Mouse (Mus musculus) liver, adult (tissue): ENCODE data around the gene P3h1.

Source experiments
- GATA4 ChIP-seq: IDR thresholded peaks from 2 replicates; pipeline ENCODE4 v1.6.1; 2014; ENCODE audit warnings: mild to moderate bottlenecking, low read length; ENCODE audit not compliant: insufficient replicate concordance

The P3h1 gene

DNA sequence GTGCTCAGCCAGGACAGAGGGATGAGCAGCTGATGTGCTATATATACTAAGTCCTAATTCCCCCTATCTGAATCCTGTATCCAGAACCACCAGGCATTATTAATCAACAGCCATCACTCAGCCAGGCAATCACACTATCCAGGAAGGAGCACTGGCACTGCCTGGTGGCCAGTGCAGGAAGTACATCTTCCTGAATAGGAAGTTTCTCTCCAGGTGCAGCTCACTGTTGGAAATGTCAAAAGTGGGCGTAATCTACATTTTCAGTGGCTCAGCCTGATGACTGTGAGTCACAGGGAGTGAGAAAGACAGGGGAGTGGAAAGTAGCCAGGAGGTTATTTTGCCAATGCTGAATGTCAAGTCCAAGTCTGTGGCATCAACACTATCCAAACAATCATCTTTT, 9.0 kb upstream of the P3h1 start:
- TF ChIP-seq GATA4, result no peak

- TF ChIP-seq GATA4, result no peak
These were observed 8.2 kb upstream of the P3h1 start for GRCm38 (mm10) chr4:119224534-119224933.

DNA sequence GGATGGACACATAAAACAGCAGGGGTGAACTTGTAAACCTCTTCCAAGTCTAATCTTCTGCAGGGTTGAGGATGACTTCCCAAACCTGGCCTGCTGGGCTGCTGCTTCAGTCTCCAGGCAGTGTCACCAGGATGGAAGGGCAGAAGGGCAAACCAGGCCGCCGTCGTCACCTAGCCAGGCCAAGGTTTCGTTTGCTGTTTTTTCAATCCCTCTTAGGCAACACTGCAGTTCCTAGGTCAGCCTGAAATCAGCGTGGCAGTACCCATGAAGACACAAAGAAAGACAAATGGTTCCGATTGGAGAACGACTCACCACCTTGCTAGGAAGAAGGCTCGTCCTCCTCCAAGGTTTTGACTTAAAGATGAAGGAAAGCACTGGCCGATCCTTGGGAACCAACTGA, 7.0 kb upstream of the P3h1 start:
- TF ChIP-seq GATA4, result no peak

- TF ChIP-seq GATA4, result no peak
These were observed 6.0 kb upstream of the P3h1 start for GRCm38 (mm10) chr4:119226751-119227150.

GRCm38 (mm10) chr4:119233256-119233901, 664 bp downstream of the P3h1 start:
- no peak for TF ChIP-seq GATA4

GRCm38 (mm10) chr4:119234348-119234747, 1.6 kb downstream of the P3h1 start:
- TF ChIP-seq GATA4, result no peak

DNA sequence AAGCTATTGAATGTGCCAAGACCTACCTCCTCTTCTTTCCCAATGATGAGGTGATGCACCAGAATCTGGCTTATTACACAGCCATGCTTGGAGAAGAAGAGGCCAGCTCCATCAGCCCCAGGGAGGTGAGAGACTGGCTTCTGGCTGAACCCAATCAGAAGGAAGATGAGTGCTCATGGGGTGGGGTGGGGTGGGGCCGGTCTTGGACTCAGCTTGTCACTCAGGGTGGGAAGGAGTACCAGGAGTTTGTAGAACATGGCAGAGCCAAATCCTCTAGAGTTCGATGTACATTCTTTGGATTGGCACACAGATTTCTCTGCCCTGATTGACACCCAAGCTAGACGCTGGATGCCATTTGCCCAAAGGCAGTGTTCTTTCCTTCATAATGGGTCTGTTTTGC, 5.9 kb downstream of the P3h1 start:
- no peak for TF ChIP-seq GATA4

DNA sequence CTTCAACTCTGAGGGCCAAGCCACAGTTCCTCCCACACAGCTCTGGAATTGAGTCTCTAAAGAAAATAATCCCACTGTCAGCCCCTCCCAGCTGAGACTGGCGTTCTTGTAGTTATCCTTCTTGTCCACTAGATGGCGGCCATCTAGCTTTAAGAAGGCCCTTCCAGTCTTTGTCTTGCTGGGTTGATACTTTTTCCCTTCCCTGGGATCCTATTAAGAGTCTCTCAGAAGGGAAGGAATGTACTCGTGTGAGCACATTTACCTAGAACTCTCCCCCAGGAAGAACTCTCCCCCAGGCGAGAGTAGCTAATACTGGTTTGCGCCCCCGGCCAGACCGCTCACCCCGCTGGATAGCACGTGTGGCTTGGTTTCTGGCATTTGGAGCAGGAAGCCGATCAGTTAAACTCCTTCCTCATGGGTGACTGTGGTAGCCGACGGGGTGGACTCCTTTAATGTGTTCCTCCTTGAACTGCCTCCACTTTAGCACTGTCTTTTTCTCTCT, 6.5 kb downstream of the P3h1 start:
- TF ChIP-seq GATA4, result no peak

DNA sequence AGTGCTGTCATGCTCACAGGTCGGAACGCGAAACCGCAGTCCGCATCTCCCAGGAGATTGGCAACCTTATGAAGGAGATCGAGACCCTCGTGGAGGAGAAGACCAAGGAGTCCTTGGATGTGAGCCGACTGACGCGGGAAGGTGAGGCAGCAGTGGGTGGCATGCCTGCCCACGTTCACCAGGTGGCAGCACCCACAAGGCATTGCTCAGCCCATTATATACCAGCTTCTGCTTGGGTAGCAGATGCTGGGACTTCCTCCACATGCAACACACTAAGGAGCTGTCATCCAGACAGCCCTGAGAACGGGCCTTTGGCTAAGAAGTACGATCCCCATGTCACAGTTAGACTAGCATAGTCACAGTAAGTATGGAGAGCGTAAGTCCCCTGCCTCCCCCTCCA, 8.9 kb downstream of the P3h1 start:
- no peak for TF ChIP-seq GATA4

- no peak for TF ChIP-seq GATA4
These were observed 9.9 kb downstream of the P3h1 start for GRCm38 (mm10) chr4:119242571-119242970.

- TF ChIP-seq GATA4, result no peak
These were observed 11.9 kb downstream of the P3h1 start for GRCm38 (mm10) chr4:119244468-119245240.

DNA sequence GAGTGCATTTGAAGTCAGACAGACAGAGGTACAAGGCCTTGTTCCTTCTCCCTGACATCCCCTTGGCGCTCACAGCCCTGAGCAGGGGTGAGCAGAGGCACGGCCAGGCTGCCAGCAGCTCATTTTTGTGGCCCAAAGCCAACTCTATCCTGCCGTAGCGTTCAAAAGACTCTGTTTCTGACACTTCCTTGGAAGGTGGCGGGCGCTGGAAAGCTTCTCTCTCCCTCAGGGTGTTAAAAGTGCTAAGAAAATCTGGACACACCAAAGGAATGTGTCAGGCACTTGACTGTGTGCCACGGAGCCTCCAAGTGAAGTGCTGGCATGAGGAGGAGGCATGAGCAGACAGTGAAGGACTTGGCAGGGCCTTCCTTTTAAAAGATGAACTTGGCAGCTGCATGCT, 12.8 kb downstream of the P3h1 start:
- no peak for TF ChIP-seq GATA4

DNA sequence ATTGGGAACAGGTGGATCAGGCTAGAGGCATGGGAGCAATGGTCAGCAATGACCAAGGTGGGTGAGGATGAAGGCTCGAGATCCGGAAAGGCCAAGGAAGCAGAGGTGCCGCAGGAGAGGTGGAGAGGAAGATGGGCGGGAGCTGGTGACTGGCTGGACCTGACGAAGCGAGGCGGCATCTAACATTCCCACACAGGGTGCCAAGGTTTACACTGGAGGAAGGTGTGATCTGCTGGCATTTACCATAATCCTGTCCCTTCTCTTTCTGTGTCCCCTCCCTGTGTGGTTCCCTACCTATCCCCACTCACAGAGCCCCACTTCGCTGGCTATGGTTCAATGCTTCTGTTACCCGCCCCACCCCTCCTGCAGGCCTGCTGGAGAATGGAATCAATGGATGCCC, 13.2 kb downstream of the P3h1 start:
- no peak for TF ChIP-seq GATA4

DNA sequence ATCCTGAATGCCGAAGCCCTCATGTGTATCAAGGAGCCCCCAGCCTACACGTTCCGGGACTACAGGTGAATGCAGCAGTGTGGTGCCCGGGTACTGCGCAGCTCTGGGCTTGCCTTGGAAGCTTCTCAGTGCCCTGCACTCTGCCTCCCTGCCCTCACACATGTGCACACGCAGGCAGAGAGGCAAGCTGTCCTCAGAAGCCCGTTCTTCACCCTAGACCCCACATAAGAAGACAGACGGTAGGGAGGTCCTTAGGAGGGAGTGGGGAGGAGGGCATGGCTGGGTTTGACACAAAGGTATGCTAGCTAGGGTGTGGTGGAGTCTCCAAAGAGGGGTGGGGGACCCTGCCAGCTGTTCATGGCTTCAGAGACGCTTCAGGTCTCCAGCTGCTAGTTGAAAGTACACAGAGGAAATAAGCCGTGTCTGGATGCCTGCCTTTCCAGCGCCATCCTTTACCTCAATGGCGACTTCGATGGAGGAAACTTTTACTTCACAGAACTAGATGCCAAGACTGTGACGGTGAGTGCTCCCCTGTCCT, 14.0 kb downstream of the P3h1 start:
- TF ChIP-seq GATA4, result no peak

DNA sequence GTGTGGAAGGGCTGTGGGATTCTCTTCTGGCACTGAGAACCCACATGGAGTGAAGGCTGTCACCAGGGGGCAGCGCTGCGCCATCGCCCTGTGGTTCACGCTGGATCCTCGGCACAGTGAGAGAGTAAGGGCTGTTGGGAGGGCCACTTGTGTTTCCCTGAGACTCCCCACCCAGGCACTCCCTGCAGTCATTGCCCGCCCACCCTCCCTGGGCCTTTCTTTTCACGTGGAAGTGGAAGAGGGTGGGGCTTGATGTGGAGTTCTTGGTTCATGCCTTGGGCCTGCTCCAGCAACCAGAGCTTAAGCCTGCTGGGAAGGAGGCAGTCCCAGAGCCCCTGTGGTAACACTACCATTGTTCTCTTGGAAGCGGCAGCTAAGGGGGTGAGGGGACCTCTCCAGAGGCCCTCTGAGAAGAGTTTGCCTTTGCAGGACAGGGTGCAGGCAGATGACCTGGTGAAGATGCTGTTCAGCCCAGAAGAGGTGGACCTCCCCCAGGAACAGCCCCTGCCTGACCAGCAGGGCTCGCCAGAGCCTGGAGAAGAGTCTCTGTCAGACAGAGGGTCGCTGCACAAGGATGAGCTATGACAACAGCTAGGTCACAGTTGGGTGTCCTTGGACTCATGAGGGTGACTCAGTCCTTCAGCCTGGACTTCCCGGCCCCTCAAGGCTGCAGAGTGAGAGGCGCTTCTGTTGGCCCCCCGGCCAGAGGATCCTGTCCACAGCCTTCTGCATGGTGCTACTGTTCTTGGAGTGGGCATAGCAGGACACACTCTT, 14.9 kb downstream of the P3h1 start:
- no peak for TF ChIP-seq GATA4
